14 mouse cellular contexts compared by ENCODE assay signal in genomic region chr2:84626366-84626975, GRCm38 (mm10). TPM values are rescaled to one million over a fixed set of nuclear protein-coding genes. Genes with fewer than 3 reads are reported as not detected.
A peak's percentile ranks its signal among the peaks of the same experiment; 100 is the strongest.
DNase-seq lines count a peak whose midpoint lies in the region; ATAC-seq and TF ChIP-seq lines count a peak whose summit lies in the region.
"Had no signal": no experiment of that assay in that cellular context is flagged by ENCODE, and none has a peak within 500 bp of the region (broad histone marks: within the 10 kb centered on the region; RNA-seq: fewer than 3 reads in every experiment).

No protein-coding gene starts in this region.

- WGBS in kidney, postnatal 0 days: 50% methylated on average over 7 of the region's 7 CpGs
- 80% methylated on average over 7 of the region's 7 CpGs for WGBS in midbrain, postnatal 0 days

- H3K36me3 ChIP-seq in kidney, postnatal 0 days (ENCODE audit: insufficient read depth, low read length): peaks cover 7% of the 10 kb centered on the region; the same call in 1 of the 2 replicates
- H3K36me3 ChIP-seq in midbrain, postnatal 0 days (ENCODE audit: insufficient read depth, low read length): peaks cover 4% of the 10 kb centered on the region; the same call in 1 of the 2 replicates

- H3K9me3 ChIP-seq in kidney, postnatal 0 days (replicated peaks; ENCODE audit: low read length): no peaks in the 10 kb centered on the region
- no peaks in the 10 kb centered on the region for H3K9me3 ChIP-seq in midbrain, postnatal 0 days (ENCODE audit: low read length)
- H3K9me3 ChIP-seq: forebrain, embryonic 13.5 days; limb, embryonic 13.5 days; megakaryocyte, embryonic 14.5 days had no signal

- no peak overlapping the region for H3K9ac ChIP-seq in kidney, postnatal 0 days (ENCODE audit: low read depth, low read length)
- H3K9ac ChIP-seq in midbrain, postnatal 0 days (replicated peaks; ENCODE audit: low read length, poor library complexity, severe bottlenecking): no peak overlapping the region
- H3K9ac ChIP-seq: forebrain, embryonic 13.5 days; limb, embryonic 13.5 days had no signal

- no peak overlapping the region for H3K4me3 ChIP-seq in kidney, postnatal 0 days (replicated peaks; ENCODE audit: low read depth, low read length)
- H3K4me3 ChIP-seq in midbrain, postnatal 0 days (ENCODE audit: low read depth, low read length): no peak overlapping the region
- H3K4me3 ChIP-seq: forebrain, embryonic 13.5 days; limb, embryonic 13.5 days; megakaryocyte, embryonic 14.5 days had no signal

- peak; percentile 53; the same call in 1 of the 2 replicates for ATAC-seq in kidney, postnatal 0 days (replicated peaks; ENCODE audit: low FRiP score, low read depth)
- ATAC-seq in megakaryocyte progenitor cell, adult 5-6 weeks (replicated peaks; ENCODE audit: poor library complexity): peak; percentile 67
- ATAC-seq in midbrain, postnatal 0 days (ENCODE audit: low FRiP score): no peak
- ATAC-seq: forebrain, embryonic 13.5 days had no signal

- H3K27ac ChIP-seq in kidney, postnatal 0 days: peak overlapping the region; percentile 36; the same call in 1 of the 2 replicates
- no peak overlapping the region for H3K27ac ChIP-seq in midbrain, postnatal 0 days (ENCODE audit: low read depth, low read length)
- H3K27ac ChIP-seq: forebrain, embryonic 13.5 days; limb, embryonic 13.5 days had no signal

- no peaks in the 10 kb centered on the region for H3K27me3 ChIP-seq in kidney, postnatal 0 days (ENCODE audit: insufficient read depth, low read length)
- no peaks in the 10 kb centered on the region for H3K27me3 ChIP-seq in midbrain, postnatal 0 days (ENCODE audit: insufficient read depth, low read length)
- H3K27me3 ChIP-seq: forebrain, embryonic 13.5 days; limb, embryonic 13.5 days; megakaryocyte, embryonic 14.5 days had no signal

- peak; percentile 84 for DNase-seq in heart, adult 11 months
- DNase-seq in heart, postnatal 36 days: no peak
- DNase-seq in kidney, postnatal 0 days (ENCODE audit: low spot score): peak; percentile 33
- DNase-seq in kidney, postnatal 14 days: no peak
- DNase-seq in Muller cell, postnatal 12 days (ENCODE audit: inconsistent ontology term): peak; percentile 48
- DNase-seq in right cerebral cortex, adult 18-20 months: no peak
- no peak for DNase-seq in midbrain, postnatal 0 days (ENCODE audit: low spot score)
- DNase-seq: cerebellum, postnatal 36 days; gastrocnemius, postnatal 25 days had no signal

- intact Hi-C loops in heart, postnatal 36 days (cut with DNase I): no loop called here

- TF ChIP-seq CTCF in kidney, postnatal 0 days (IDR thresholded peaks at IDR 0.05; ENCODE audit: low read depth): no peak
- TF ChIP-seq CTCF in midbrain, postnatal 0 days (IDR thresholded peaks at IDR 0.05): no peak

- H3K4me1 ChIP-seq in kidney, postnatal 0 days (replicated peaks; ENCODE audit: insufficient read depth, low read length): peaks cover 22% of the 10 kb centered on the region
- peaks cover 3% of the 10 kb centered on the region; the same call in 1 of the 2 replicates for H3K4me1 ChIP-seq in midbrain, postnatal 0 days (ENCODE audit: insufficient read depth, low read length)
- H3K4me1 ChIP-seq: forebrain, embryonic 13.5 days had no signal

- H3K4me2 ChIP-seq in kidney, postnatal 0 days (ENCODE audit: low read length): no peak overlapping the region
- no peak overlapping the region for H3K4me2 ChIP-seq in midbrain, postnatal 0 days (ENCODE audit: low read depth, low read length, poor library complexity, severe bottlenecking)
- H3K4me2 ChIP-seq: forebrain, embryonic 13.5 days; limb, embryonic 13.5 days had no signal

RNA-seq across cellular contexts. Expression of gene Ctnnd1, which starts 24.1 kb away (rescaled TPM):
- 10 to 100 TPM; 63.0 to 69.4 TPM for total RNA-seq in heart, postnatal 36 days (2021)
- polyA plus RNA-seq in kidney, postnatal 0 days (2015; fragmentation: Nextera tagmentation; extraction: Ambion mirVana): 35.0 and 37.4 TPM in 2 replicates
- 21.2 and 26.8 TPM in 2 replicates for total RNA-seq in megakaryocyte progenitor cell, adult 5-6 weeks (2015)
- total RNA-seq in megakaryocyte progenitor cell, adult 5-6 weeks (2017): 18.4 and 27.5 TPM in 2 replicates
- 81.1 and 82.9 TPM in 2 replicates for total RNA-seq in midbrain, postnatal 0 days (2014; rRNA removed)
- 13.7 and 15.8 TPM in 2 replicates for polyA plus RNA-seq in midbrain, postnatal 0 days (2015; fragmentation: Nextera tagmentation; extraction: Ambion mirVana)

RNA-seq across cellular contexts. Expression of gene Btbd18, which starts 32.4 kb away (rescaled TPM):
- under 1 TPM in 1 of 2 experiments, not detected in 1; 0.08 TPM for total RNA-seq in heart, postnatal 36 days (2021)
- 0.09 and 0.18 TPM in 2 replicates for polyA plus RNA-seq in kidney, postnatal 0 days (2015; fragmentation: Nextera tagmentation; extraction: Ambion mirVana)
- not detected in 2 replicates for total RNA-seq in megakaryocyte progenitor cell, adult 5-6 weeks (2015)
- not detected in 2 replicates for total RNA-seq in megakaryocyte progenitor cell, adult 5-6 weeks (2017)
- not detected in 2 replicates for total RNA-seq in midbrain, postnatal 0 days (2014; rRNA removed)
- 0.27 and 0.35 TPM in 2 replicates for polyA plus RNA-seq in midbrain, postnatal 0 days (2015; fragmentation: Nextera tagmentation; extraction: Ambion mirVana)
- total RNA-seq: gastrocnemius, postnatal 25 days; layer of hippocampus, postnatal 10 days had no signal

RNA-seq across cellular contexts. Expression of gene Selenoh, which starts 44.1 kb away (rescaled TPM):
- 10 to 100 TPM; 26.2 to 29.6 TPM for total RNA-seq in heart, postnatal 36 days (2021)
- polyA plus RNA-seq in kidney, postnatal 0 days (2015; fragmentation: Nextera tagmentation; extraction: Ambion mirVana): 243 and 244 TPM in 2 replicates
- 251 and 263 TPM in 2 replicates for total RNA-seq in megakaryocyte progenitor cell, adult 5-6 weeks (2015)
- total RNA-seq in megakaryocyte progenitor cell, adult 5-6 weeks (2017): 122 and 127 TPM in 2 replicates
- total RNA-seq in midbrain, postnatal 0 days (2014; rRNA removed): 180 and 269 TPM in 2 replicates
- polyA plus RNA-seq in midbrain, postnatal 0 days (2015; fragmentation: Nextera tagmentation; extraction: Ambion mirVana): 210 and 211 TPM in 2 replicates

RNA-seq across cellular contexts. Expression of gene Gm28635, which starts 51.4 kb away (rescaled TPM):
- total RNA-seq in heart, postnatal 36 days (2021): 1 to 10 TPM; 3.3 to 8.3 TPM
- not detected in 2 replicates for polyA plus RNA-seq in kidney, postnatal 0 days (2015; fragmentation: Nextera tagmentation; extraction: Ambion mirVana)
- total RNA-seq in megakaryocyte progenitor cell, adult 5-6 weeks (2015): not detected in 2 replicates
- total RNA-seq in megakaryocyte progenitor cell, adult 5-6 weeks (2017): 0.44 TPM in 1 of 2 replicates, not detected in the other
- not detected in 2 replicates for total RNA-seq in midbrain, postnatal 0 days (2014; rRNA removed)
- polyA plus RNA-seq in midbrain, postnatal 0 days (2015; fragmentation: Nextera tagmentation; extraction: Ambion mirVana): not detected in 2 replicates
- polyA plus RNA-seq: forebrain, embryonic 13.5 days; limb, embryonic 13.5 days had no signal

RNA-seq across cellular contexts. Expression of gene Med19, which starts 51.7 kb away (rescaled TPM):
- 10 to 100 TPM; 11.7 to 12.2 TPM for total RNA-seq in heart, postnatal 36 days (2021)
- polyA plus RNA-seq in kidney, postnatal 0 days (2015; fragmentation: Nextera tagmentation; extraction: Ambion mirVana): 33.3 and 34.6 TPM in 2 replicates
- total RNA-seq in megakaryocyte progenitor cell, adult 5-6 weeks (2015): 30.8 and 40.2 TPM in 2 replicates
- 21.4 and 26.4 TPM in 2 replicates for total RNA-seq in megakaryocyte progenitor cell, adult 5-6 weeks (2017)
- total RNA-seq in midbrain, postnatal 0 days (2014; rRNA removed): 43.0 and 45.3 TPM in 2 replicates
- polyA plus RNA-seq in midbrain, postnatal 0 days (2015; fragmentation: Nextera tagmentation; extraction: Ambion mirVana): 47.4 and 49.5 TPM in 2 replicates

Comparison
In these comparisons a context has a peak if more than half of its experiments do, and no peak if none do; other contexts are left out.
1. DNase-seq: peak in heart, adult 11 months (single experiment), kidney, postnatal 0 days (single experiment) and Muller cell, postnatal 12 days (single experiment); none in heart, postnatal 36 days (0 of 2), kidney, postnatal 14 days (single experiment), right cerebral cortex, adult 18-20 months (single experiment) and midbrain, postnatal 0 days (single experiment).